Mouse (Mus musculus): Measurements from ENCODE around the gene Ankrd1.

The Ankrd1 gene

GRCm38 (mm10) chr19:36110465-36110864 lies 9.4 kb downstream of the Ankrd1 start:
- in situ Hi-C loops (cut with MboI, MseI): loop anchor here (5.0 to 10.0 kb wide), 2 partner anchors 324 to 352 kb away; no protein-coding TSS in a partner anchor

GRCm38 (mm10) chr19:36109318-36109944 lies 10.5 kb downstream of the Ankrd1 start:
- in situ Hi-C loops (cut with MboI, MseI): no loop called here

- in situ Hi-C loops (cut with MboI, MseI): no loop called here
Measured at GRCm38 (mm10) chr19:36103909-36104308, 16.0 kb downstream of the Ankrd1 start.

- in situ Hi-C loops (cut with MboI, MseI): no loop called here
Measured at GRCm38 (mm10) chr19:36098916-36099315, 21.0 kb downstream of the Ankrd1 start.

- in situ Hi-C loops (cut with MboI, MseI): no loop called here
Measured at GRCm38 (mm10) chr19:36098265-36098664, 21.6 kb downstream of the Ankrd1 start.

- in situ Hi-C loops (cut with MboI, MseI): no loop called here
Measured at GRCm38 (mm10) chr19:36097194-36097593, 22.7 kb downstream of the Ankrd1 start.

- in situ Hi-C loops (cut with MboI, MseI): no loop called here
Measured at GRCm38 (mm10) chr19:36090781-36091180, 29.1 kb downstream of the Ankrd1 start.

- in situ Hi-C loops (cut with MboI, MseI): no loop called here
Measured at GRCm38 (mm10) chr19:36083262-36084225, 36.4 kb downstream of the Ankrd1 start, which contains the start of gene Rpp30. TSS of gene Rpp30 (plus strand) at chr19:36083716.

- in situ Hi-C loops (cut with MboI, MseI): no loop called here
Measured at GRCm38 (mm10) chr19:36082606-36083261, 37.2 kb downstream of the Ankrd1 start.

- in situ Hi-C loops (cut with MboI, MseI): no loop called here
Measured at GRCm38 (mm10) chr19:36062801-36063529, 56.9 kb downstream of the Ankrd1 start.
